Mouse (Mus musculus) hematopoietic multipotent progenitor cell, adult 10-12 weeks (in vitro differentiated cells): Measurements from ENCODE around the gene Pla2g2d. TPM values are rescaled to one million over a fixed set of nuclear protein-coding genes. Genes with fewer than 3 reads are reported as not detected.

Experiments used
- polyA plus RNA-seq: library from polyadenylated mRNA; stranded (reverse); fragments of >175 nt; gene quantifications from 2 replicates; pipeline ENCODE4 v1.2.3, GENCODE M21; 2012; ENCODE audit warnings: low replicate concordance

Gene Pla2g2d
- 0.61 and 1.1 TPM in 2 replicates for polyA plus RNA-seq

DNA sequence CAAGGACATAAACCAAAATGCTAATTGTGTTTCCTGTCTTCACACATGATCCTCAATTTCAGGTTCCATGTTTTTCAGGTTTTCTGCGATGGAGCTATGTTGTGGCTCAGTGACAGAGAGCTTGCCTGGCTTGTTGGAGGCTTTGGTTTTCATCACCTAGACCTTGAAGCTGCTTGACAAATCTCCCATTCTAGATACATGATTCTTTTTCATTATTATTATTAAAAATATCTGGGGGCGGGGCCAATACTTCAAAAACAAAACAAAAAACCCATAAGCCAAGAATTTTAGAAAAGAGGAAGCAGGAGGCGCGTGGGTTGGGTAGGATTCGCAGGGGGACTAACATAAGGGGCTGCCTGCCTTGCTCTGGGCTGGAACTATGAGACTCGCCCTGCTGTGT is at the start of gene Pla2g2d:
Gene Pla2g2d, plus strand, starts transcription at position 301 of the 400 bp plus-strand sequence.

DNA sequence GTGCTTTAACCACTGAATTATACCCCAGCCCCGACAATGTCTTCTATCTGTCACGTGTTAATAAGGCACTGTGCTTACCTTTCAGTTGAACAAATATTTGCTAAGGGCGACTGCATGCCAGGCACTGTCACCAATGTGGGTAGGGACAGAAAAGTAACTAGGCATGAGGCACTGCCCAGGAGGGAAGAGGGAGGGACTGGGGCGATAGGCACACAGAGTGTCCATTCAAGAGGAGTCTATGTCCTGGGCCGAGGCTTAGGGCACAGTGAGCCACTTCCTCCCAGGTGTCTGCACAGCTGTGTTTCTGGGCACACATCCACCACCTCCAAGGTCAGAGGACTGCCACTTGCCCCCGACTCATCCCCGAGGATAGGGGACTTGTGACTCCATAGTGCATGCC is 38.5 kb upstream of the Pla2g2d start, which contains the start of gene Ubxn10:
Gene Ubxn10, minus strand, starts transcription at position 137 of the 400 bp plus-strand sequence.

DNA sequence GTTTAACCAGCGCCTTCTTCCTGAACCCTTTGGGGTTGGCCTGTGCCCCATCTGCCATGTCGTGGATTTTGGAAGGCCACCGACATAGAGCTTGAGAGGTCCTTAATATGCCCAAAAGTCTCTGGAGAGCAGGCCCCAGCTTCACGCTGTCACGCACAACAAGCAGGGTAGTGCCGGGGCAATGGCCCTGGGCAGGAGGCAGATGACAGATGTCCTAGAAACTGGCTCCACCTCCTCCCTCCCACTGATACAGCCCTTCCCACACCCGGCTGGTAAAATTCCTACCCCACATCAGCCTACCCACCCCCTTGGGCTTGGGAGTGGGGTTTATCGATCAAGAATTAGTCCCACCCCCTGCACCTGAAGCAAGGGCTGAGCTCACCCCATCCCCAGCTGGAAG is 18.1 kb upstream of the Pla2g2d start, which contains the start of gene Pla2g2f:
Gene Pla2g2f, minus strand, starts transcription at position 211 of the 400 bp plus-strand sequence.

Other genes starting within 250 kb of the Pla2g2d start
- not detected in 2 replicates for gene Vwa5b1, start 139.9 kb upstream of the Pla2g2d start, polyA plus RNA-seq
- not detected in 2 replicates for gene Pla2g2c, start 50.9 kb upstream of the Pla2g2d start, polyA plus RNA-seq
- gene Ubxn10, start 38.6 kb upstream of the Pla2g2d start, polyA plus RNA-seq = not detected in 2 replicates
- gene Pla2g2f, start 18.1 kb upstream of the Pla2g2d start, polyA plus RNA-seq = not detected in 2 replicates
- gene Pla2g5, start 87.7 kb downstream of the Pla2g2d start, polyA plus RNA-seq = 2.4 TPM in 1 of 2 replicates, not detected in the other
- not detected in 2 replicates for gene Gm13030, start 98.2 kb downstream of the Pla2g2d start, polyA plus RNA-seq
- gene Pla2g2e, start 102.2 kb downstream of the Pla2g2d start, polyA plus RNA-seq = 0.34 TPM in 1 of 2 replicates, not detected in the other
- 6.4 and 13.1 TPM in 2 replicates for gene Otud3, start 138.2 kb downstream of the Pla2g2d start, polyA plus RNA-seq
- not detected in 2 replicates for gene Rnf186, start 191.4 kb downstream of the Pla2g2d start, polyA plus RNA-seq
- gene Tmco4, start 197.2 kb downstream of the Pla2g2d start, polyA plus RNA-seq = 21.0 and 21.1 TPM in 2 replicates